Mouse (Mus musculus) forebrain, embryonic 15.5 days (tissue): Measurements from ENCODE around the gene Pfdn6. TPM values are rescaled to one million over a fixed set of nuclear protein-coding genes. Genes with fewer than 3 reads are reported as not detected.
"Not testable (repeated sequence)": the region's sequence is repeated elsewhere in the genome, so short reads cannot be mapped to it uniquely, and the experiment has no call there.

Experiments used
- ATAC-seq: fragments of 200-750 bp; cut with Nextera tagmentation; replicated peaks from 2 replicates; pipeline ENCODE4 v1.8.0; 2017; ENCODE audit warnings: mild to moderate bottlenecking, moderate TSS enrichment, moderate library complexity
- H3K27ac ChIP-seq: fragments of 300-500 bp; sonication (generic); replicated peaks from 2 replicates; pipeline ENCODE4 v1.5.1; 2015; ENCODE audit warnings: mild to moderate bottlenecking, inconsistent platforms
- H3K27me3 ChIP-seq: fragments of 300-500 bp; sonication (generic); 2 replicates; pipeline ENCODE4 v1.6.1; 2015; ENCODE audit warnings: inconsistent platforms
- H3K36me3 ChIP-seq: fragments of 300-500 bp; sonication (generic); 2 replicates; pipeline ENCODE4 v1.6.1; 2015; ENCODE audit warnings: mild to moderate bottlenecking, inconsistent platforms
- H3K4me1 ChIP-seq: fragments of 300-500 bp; sonication (generic); 2 replicates; pipeline ENCODE4 v1.6.1; 2015; ENCODE audit warnings: inconsistent platforms
- H3K4me2 ChIP-seq: fragments of 300-500 bp; sonication (generic); replicated peaks from 2 replicates; pipeline ENCODE4 v1.6.1; 2015; ENCODE audit warnings: mild to moderate bottlenecking, inconsistent platforms
- H3K4me3 ChIP-seq: fragments of 300-500 bp; sonication (generic); 2 replicates; pipeline ENCODE4 v1.5.1; 2015; ENCODE audit warnings: mild to moderate bottlenecking, inconsistent platforms
- H3K9ac ChIP-seq: fragments of 300-500 bp; sonication (generic); replicated peaks from 2 replicates; pipeline ENCODE4 v1.6.1; 2015; ENCODE audit warnings: mild to moderate bottlenecking, inconsistent platforms
- H3K9me3 ChIP-seq: fragments of 300-500 bp; sonication (generic); 2 replicates; pipeline ENCODE4 v1.6.1; 2016; ENCODE audit warnings: inconsistent platforms
- WGBS: fragments of 180-500 bp; shearing (Covaris S2); methylation state at CpG from one replicate; pipeline ENCODE4 v1.1.7; 2015; ENCODE audit warnings: mixed read lengths; 5-methylcytosine and 5-hydroxymethylcytosine counted together
- polyA plus RNA-seq: library from polyadenylated mRNA; unstranded; fragments of >200 nt; fragmentation: Nextera tagmentation; extraction: Ambion mirVana; gene quantifications from 2 replicates; pipeline ENCODE4 v1.2.1, GENCODE M21; 2015

Gene Pfdn6
- polyA plus RNA-seq, 1 experiment from 2014 or later = 198 TPM

DNA sequence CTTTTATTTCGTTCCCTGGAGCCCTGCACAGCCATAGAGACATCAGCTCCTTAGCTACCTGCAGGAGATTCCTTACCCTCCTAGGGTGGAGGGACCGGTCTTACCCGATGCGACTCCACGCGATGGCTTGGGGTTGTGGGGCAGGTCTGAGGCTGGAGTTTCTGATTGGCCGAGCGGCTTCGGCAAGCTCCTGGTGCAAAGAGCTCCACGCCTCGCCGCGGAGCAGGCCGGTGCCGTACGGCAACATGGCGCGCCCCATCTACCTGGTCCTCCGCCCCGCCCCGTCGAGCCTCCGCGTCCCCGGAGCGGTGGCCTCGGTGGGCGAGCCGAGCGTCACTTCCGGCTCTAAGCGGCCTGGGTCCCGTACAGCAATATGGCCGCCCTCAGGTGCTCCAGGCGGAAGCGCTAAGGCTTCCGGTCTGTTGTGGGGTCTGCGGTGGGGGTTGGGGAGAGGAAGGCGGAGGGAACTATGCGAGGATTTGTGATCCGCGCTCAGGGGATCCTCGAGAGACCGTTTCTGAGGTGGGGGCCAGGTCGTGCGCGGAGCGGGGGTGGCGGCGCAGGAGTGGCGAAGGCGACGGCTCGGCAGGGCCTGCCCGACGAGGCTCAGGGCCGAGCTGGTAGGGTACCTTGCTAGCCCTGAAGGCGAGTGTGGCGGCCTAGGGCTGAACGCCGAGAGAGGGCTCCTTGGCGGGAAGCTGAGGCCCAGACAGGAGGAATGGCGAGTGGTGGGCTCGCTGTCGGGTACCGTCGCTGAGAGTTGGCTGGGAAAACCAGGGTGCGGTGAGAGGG lies 30.9 kb downstream of the Pfdn6 start, which contains the start of gene Daxx:
Gene Daxx, plus strand, starts transcription at position 338 of the 792 bp plus-strand sequence.
- under 1% methylated on average over 68 of the region's 68 CpGs for WGBS
- peak; percentile 97 for ATAC-seq

DNA sequence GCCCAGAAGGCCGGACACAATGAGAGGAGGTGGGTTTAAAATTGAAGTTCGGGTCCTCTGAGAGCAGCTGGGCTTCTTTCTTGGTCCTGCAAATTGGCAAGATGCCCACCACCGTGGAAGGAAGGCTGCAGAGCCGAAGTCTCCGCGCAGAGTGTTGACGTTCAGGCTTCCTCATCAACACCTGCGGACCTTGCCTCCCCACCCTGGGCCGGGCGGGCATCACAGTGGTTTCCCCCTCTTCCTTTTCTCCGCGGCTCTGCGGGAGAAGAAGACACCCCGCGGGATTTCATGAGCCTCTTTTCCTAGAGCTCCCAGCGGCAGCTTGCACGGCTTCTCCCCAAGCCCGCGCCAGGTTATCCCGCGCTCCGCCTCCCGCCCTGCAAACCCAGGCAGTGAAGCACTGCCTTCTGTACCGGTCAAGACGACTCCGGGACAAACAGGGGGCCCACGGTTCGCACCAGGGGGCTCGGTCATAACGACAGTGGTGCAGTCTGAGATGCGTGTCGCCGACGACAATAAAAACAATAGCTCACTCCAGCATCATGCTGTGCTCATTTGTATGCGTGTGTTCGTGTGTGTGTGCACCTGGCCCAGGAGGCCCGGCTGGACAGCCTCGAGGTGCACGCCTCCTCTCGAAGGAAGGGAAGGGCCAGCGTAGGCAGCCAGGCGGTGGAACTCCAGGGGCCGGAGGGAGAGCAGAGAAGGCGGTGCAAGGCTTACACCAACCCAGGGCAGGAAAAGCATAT lies 31.6 kb downstream of the Pfdn6 start:
- Histone ChIP-seq H3K9me3 (no peaks in the 10 kb centered on the region), H3K27ac (peak overlapping the region; percentile 95), H3K36me3 (peaks cover 23% of the 10 kb centered on the region), H3K4me3 (peak overlapping the region; percentile 80), H3K4me2 (peak overlapping the region; percentile 94), H3K27me3 (no peaks in the 10 kb centered on the region), H3K4me1 (peaks cover 30% of the 10 kb centered on the region), H3K9ac (peak overlapping the region; percentile 89)
- peak; percentile 12 for ATAC-seq
- WGBS = under 1% methylated on average over 43 of the region's 44 CpGs

More for the DNA sequence above, 30.9 kb downstream of the Pfdn6 start, which contains the start of gene Daxx:
- Histone ChIP-seq H3K27me3 (no peaks in the 10 kb centered on the region), H3K4me2 (peak within 1 kb of the TSS; percentile 94), H3K36me3 (peaks cover 30% of the 10 kb centered on the region), H3K4me1 (peaks cover 30% of the 10 kb centered on the region), H3K9me3 (no peaks in the 10 kb centered on the region), H3K4me3 (peak within 1 kb of the TSS; percentile 80), H3K9ac (peak within 1 kb of the TSS; percentile 89), H3K27ac (peak within 1 kb of the TSS; percentile 95)

DNA sequence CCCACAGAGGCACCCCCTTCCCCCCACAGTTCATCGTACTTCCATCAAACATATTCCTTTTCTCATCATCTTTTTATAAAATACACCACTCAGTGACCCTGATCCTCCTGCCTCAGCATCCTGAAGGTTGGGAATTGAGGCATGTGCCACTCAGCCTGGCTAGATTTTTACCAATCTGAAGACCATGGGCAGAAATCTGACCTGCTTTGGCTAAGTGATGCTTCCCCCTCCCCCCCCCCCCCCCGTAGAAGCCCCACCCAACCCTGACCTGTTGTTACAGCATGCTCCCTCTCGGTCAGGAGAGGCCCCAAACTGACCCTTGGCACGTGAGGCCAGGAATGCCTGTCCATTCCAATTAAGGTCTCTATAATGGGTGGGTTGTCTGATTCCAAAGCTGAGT lies 35.3 kb downstream of the Pfdn6 start, which contains the start of gene Platr17:
Gene Platr17, plus strand, starts transcription at position 301 of the 400 bp plus-strand sequence.
- H3K4me1 ChIP-seq = peaks cover 11% of the 10 kb centered on the region
- H3K27me3 ChIP-seq, ATAC-seq, H3K4me3 ChIP-seq, H3K4me2 ChIP-seq, H3K27ac ChIP-seq, H3K9me3 ChIP-seq, H3K36me3 ChIP-seq, H3K9ac ChIP-seq: not testable (repeated sequence)
- WGBS = 50% methylated on average over 4 of the region's 4 CpGs

DNA sequence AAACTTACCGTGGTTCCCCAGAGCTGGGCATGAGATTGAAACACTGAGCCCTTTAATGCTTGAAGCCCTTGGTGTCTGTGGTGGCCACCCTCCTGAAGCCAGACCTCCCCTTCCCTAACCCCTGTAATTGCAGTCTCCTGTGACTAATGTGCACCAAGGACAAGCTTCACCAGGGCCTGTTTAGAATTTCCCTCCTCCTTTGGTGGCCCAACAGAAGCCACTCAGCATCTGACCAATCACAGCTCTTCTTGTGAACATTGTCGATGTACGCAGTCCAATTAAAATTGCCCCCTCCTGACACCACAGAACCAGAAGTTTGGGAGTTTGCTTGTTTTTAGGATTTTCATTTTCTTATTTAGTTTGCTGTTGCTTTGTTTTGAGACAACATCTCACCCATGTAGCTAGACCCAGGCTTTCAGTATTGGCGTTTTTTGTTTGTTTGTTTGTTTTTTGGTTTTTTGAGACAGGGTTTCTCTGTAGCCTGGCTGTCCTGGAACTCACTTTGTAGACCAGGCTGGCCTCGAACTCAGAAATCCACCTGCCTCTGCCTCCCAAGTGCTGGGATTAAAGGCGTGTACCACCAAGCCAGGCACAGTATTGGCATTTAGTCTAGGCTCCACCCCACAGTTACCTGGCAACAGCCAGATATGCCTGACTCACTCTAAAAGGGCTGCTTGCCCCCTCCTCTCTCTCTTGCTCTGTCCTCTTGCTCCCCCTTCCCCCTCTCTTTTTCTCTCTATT lies 36.1 kb downstream of the Pfdn6 start:
- WGBS = 76% methylated on average over 6 of the region's 6 CpGs
- H3K27me3 ChIP-seq, H3K4me3 ChIP-seq, H3K36me3 ChIP-seq, H3K9ac ChIP-seq, H3K4me2 ChIP-seq, H3K9me3 ChIP-seq, H3K27ac ChIP-seq, ATAC-seq: not testable (repeated sequence)
- H3K4me1 ChIP-seq = peaks cover 11% of the 10 kb centered on the region

DNA sequence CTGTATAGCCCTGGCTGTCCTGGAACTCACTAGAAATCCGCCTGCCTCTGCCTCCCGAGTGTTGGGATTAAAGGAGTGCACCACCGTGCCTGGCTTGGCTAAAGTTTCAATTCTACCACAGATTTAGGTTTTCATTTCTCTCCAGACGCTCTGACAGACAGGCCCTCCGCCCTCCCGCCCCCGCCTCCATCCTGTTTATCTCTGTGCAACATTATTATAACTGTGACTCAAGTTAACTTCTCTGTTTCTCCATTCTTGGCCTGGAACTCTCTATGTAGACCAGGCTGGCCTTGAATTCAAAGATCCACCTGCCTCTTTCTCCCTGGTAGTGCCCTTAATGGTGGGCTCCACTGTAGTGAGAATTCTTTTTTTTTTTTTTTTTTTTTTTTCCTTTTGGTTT lies 37.7 kb downstream of the Pfdn6 start:
- Histone ChIP-seq H3K4me3 (no peak overlapping the region), H3K36me3 (no peaks in the 10 kb centered on the region), H3K27me3 (no peaks in the 10 kb centered on the region), H3K4me2 (no peak overlapping the region), H3K27ac (no peak overlapping the region), H3K9me3 (no peaks in the 10 kb centered on the region), H3K4me1 (peaks cover under 1% of the 10 kb centered on the region; the same call in 1 of the 2 replicates), H3K9ac (no peak overlapping the region)
- 86% methylated on average over 7 of the region's 7 CpGs for WGBS
- ATAC-seq = no peak

DNA sequence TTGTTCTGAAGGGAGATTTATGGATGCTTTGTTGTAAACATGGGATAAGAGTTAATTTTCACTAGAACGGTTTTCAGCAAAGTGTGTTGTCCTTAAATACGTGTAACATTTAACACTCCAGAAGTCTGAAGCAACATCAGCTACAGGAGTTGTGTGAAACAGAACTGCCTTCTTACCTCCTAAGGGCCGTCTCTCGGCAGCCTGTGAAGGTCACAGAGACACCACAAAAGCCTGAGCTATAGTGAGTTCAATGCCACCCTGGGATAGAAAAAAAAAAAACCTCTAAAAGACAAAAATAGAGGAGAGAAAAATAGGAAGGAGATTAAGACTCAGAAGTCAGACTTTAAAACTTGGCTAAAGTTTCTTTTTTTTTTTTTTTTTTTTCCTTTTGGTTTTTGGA lies 38.1 kb downstream of the Pfdn6 start:
- Histone ChIP-seq H3K9ac (no peak overlapping the region), H3K4me1 (no peaks in the 10 kb centered on the region; the same call in 1 of the 2 replicates), H3K4me2 (no peak overlapping the region), H3K36me3 (no peaks in the 10 kb centered on the region), H3K27ac (no peak overlapping the region), H3K9me3 (no peaks in the 10 kb centered on the region), H3K4me3 (no peak overlapping the region), H3K27me3 (no peaks in the 10 kb centered on the region)
- no peak for ATAC-seq
- 72% methylated on average over 4 of the region's 4 CpGs for WGBS

DNA sequence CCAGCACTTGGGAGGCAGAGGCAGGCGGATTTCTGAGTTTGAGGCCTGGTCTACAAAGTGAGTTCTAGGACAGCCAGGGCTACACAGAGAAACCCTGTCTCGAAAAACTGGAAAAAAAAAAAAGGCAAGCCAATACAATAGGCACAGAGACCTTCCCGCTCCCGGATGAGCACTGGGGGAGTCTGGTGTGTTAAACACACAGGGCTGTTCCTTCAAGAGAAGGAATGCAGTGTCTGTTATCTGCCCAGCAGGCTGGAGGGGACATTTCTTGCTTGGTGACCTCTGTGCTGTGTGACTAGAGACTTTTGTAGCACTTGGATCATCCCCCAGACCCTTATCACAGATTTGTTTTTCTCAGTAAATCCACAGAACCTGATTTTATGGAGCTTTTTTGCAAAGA lies 38.5 kb downstream of the Pfdn6 start:
- Histone ChIP-seq H3K27me3 (no peaks in the 10 kb centered on the region), H3K4me2 (no peak overlapping the region), H3K36me3 (no peaks in the 10 kb centered on the region), H3K27ac (no peak overlapping the region), H3K4me1 (no peaks in the 10 kb centered on the region; the same call in 1 of the 2 replicates), H3K9ac (no peak overlapping the region), H3K9me3 (no peaks in the 10 kb centered on the region), H3K4me3 (no peak overlapping the region)
- ATAC-seq = no peak
- WGBS = 81% methylated on average over 4 of the region's 4 CpGs

DNA sequence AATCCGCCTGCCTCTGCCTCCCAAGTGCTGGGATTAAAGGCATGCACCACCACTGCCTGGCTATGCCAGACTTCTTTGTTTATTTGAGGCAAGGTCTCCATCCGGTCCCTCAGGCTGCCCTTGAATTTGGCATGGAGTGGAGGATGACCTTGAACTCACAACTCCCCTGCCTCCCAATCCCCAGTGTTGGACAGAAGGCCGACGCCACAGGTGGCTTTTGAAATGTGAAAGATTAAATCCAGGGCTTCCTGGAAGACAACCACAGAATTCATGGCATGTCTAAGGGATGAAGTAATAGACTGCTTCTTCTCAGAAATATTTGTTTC lies 39.2 kb downstream of the Pfdn6 start:
- no peak overlapping the region for H3K27ac ChIP-seq
- 86% methylated on average over 4 of the region's 4 CpGs for WGBS
- H3K36me3 ChIP-seq = no peaks in the 10 kb centered on the region
- no peak overlapping the region for H3K4me3 ChIP-seq
- H3K9ac ChIP-seq = no peak overlapping the region
- no peak overlapping the region for H3K4me2 ChIP-seq
- H3K9me3 ChIP-seq = no peaks in the 10 kb centered on the region
- H3K27me3 ChIP-seq = no peaks in the 10 kb centered on the region
- no peaks in the 10 kb centered on the region for H3K4me1 ChIP-seq
- no peak for ATAC-seq

DNA sequence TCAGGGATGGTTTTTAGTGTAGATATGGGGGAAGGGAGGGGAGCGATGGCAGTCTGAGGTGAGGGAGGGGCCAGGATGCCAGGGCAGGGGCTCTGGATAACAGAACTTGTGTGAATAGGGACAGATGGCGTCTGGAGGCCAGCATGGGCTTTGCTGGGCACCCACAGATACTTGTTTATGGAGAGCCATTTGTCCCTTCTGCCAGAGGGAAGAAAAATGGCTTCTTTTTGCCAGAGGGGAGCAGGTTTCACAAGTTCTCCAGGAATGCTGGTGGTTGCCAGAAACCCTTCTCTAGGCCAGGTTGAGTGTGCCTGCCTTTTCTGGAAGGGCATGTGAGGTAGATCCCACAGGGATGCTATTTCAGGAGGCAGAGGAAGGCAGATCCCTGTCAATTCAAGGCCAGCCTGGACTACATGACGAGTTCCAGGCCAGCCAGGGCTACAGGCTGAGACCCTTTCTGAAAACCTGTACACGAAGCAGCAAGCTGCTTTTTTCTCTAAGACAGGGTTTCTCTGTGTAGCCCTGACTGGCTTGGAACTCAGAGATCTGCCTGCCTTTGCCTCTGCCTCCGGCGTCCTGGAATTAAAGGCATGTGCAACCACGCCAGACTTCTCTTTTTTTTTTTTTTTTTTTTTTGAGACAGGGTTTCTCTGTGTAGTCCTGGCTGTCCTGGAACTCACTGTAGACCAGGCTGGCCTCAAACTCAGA lies 39.7 kb downstream of the Pfdn6 start:
- Histone ChIP-seq H3K4me2 (no peak overlapping the region), H3K4me1 (no peaks in the 10 kb centered on the region), H3K27ac (no peak overlapping the region), H3K4me3 (no peak overlapping the region), H3K9me3 (no peaks in the 10 kb centered on the region), H3K36me3 (no peaks in the 10 kb centered on the region), H3K9ac (no peak overlapping the region), H3K27me3 (no peaks in the 10 kb centered on the region)
- no peak for ATAC-seq
- 75% methylated on average over 7 of the region's 7 CpGs for WGBS

DNA sequence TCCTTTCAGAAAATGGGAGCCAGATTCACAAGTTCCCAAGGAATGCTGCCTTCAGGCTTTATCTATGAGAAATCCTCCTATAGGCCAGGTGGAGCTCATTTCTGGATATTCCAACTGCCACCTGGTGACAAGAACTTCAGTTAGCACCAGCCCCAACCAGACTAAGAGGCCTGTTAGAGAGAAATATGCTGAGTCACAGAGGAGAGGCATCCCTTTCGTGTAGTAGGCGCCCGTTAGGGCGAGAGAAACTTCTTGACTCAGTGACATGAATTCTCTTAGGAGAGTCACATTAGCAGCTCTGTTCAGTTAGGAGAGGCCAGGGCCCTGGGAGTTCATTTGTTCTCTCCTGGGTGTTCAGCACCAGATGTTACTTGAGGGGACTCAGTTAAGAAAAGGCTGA lies 40.5 kb downstream of the Pfdn6 start:
- Histone ChIP-seq H3K4me1 (no peaks in the 10 kb centered on the region), H3K4me2 (no peak overlapping the region), H3K27me3 (no peaks in the 10 kb centered on the region), H3K36me3 (no peaks in the 10 kb centered on the region), H3K4me3 (no peak overlapping the region), H3K27ac (no peak overlapping the region), H3K9me3 (no peaks in the 10 kb centered on the region), H3K9ac (no peak overlapping the region)
- WGBS = 79% methylated on average over 4 of the region's 4 CpGs
- no peak for ATAC-seq

DNA sequence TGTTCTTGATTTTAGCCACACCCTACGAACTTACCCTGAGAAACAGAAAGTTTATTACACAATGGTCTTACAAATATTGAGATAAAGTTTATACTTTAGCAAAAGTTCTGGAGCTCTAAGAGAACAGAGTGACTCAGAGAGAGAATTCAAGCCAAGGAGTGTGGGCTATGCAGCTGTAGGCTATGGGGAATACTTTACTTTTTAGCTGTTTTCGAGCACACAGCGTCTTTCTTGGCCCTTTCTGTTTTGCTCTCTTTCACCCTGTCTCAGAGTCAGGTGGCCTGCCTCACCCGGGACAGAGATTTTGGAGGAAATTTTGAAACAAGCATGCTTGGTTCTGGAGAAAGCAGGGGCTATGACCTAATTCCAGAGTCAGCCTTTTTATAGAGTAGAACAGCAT lies 42.0 kb downstream of the Pfdn6 start:
- H3K4me3 ChIP-seq, H3K9me3 ChIP-seq, H3K27me3 ChIP-seq, H3K4me1 ChIP-seq, H3K9ac ChIP-seq, H3K4me2 ChIP-seq, ATAC-seq, H3K36me3 ChIP-seq, H3K27ac ChIP-seq: not testable (repeated sequence)
- 86% methylated on average over 4 of the region's 4 CpGs for WGBS
